Mouse (Mus musculus) ZHBTc4 (cell line): ENCODE results near the gene Rab2b.
"Not testable (repeated sequence)": the region's sequence is repeated elsewhere in the genome, so short reads cannot be mapped to it uniquely, and the experiment has no call there.

ENCODE experiments used
- DNase-seq: peaks from one replicate; pipeline ENCODE4 v3.0.0-alpha.2; 2011; ENCODE audit warnings: low read depth, low spot score

Rab2b gene

GRCm38 (mm10) chr14:52278932-52279746 is at the start of gene Rab2b, which contains the start of gene Tox4:
Gene Rab2b, minus strand, starts transcription at chr14:52279545.
Gene Tox4, plus strand, starts transcription at chr14:52279146.
- peak; percentile 99 for DNase-seq

DNA sequence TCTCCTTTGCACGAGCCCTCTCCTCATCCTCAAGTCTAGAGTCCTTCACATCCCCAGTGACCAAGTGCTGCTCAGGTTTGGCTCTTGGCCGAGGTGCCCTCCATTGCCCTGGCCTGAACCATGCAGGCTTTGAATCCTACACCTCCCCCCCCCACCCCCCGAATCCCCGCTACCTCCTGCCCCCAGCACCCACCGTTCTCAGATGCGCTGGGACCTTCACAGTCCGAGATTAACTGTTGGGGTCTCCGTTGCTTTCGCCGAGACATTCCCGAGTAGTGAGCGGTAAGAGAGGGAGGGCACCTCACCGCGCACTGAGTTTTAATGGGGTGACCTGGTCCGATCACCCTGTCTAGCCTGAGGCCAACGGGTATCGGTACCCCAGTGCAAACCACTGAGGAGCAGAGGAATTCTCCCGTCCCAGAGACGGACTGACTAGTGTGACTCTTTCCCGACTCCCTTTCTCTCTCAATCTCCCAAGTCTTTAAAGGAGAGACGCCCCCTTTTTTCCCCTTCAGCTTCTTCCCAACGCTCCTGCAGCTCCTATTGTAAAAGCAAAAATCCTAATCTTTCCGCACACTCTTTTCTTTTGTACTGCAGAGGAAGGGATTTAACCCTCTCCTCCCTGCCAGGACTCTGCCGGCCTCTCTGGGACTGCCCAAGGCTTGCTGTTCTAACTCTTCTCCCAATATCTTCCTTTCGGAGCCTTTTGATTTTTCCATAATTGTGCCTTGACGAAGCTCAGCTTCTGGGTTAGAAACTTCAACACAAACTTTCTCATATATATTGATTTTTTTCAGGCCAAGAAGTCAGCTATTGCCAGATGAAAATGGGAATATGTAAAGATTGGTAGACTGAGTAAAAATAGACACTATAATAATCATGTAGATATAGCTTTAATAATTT is 48.8 kb upstream of the Rab2b start, which contains the start of gene Sall2:
Gene Sall2 (minus strand): TSS at position 853 of the 903 bp plus-strand sequence.
- DNase-seq = no peak

DNA sequence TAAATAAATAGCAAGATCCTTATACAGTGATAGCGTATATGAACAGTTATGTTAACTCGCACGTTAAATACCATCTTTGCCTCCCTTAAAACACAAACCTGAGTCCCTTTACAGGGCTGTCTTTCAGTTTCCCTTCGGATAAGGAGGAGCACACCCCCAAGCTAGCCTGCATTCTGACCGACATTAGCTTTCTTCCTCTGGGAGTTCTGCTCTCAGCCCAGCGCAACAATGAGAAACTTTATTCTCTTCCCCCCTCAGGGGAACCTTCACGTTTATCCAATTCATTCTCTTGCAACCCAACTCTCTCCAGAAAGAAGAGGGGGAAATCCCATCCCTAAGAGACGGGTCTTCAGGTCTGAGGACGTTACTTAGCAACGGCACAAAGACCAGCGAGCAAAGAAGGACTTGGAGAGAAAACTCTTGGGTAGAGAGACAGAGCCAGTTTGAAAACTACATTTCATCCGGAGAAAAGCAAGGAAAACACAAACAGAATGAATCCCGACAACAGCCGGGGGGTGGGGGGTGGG is 48.1 kb upstream of the Rab2b start:
- DNase-seq = no peak

DNA sequence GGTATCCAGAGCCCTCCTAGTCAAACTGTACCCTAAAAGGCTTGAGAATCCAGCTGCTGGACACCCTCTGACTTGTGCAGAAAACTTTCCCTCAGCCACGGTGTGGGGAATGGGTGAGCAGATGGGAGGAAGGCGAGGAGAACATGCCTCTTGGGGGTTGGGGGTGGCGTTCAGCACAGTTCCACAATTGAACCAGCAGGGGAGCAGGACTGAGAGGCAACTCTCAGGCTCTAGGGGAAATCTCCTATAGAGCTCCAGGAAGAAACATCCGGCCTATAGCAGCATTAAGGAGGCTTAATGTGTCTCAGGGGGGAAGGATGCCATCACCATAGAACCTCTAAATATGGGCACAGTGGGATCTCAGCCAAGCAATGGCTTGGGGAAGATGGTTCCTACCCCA is 46.5 kb upstream of the Rab2b start:
- peak; percentile 72 for DNase-seq

DNA sequence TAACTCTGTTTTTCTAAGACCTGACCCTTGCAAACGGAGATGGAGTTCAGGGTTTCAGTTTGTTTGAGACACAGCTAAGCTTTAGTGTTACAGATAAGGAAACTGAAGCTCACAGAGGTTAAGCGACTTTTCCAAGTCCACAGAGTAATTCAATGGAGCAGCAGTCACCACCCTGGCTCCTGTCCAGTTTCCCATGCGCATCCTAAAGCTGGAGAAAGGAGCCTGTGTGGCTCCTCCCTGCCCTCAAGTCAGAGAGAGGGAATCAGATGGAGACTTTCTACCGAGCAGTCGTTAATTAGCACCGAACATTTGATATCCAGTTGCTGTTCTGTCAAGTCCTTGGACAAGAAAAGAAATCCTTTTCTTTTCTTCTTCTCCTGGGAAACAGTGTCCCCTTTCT is 40.0 kb upstream of the Rab2b start:
- no peak for DNase-seq

GRCm38 (mm10) chr14:52316441-52317225 is 37.3 kb upstream of the Rab2b start:
- DNase-seq = peak; percentile 56

- DNase-seq = peak; percentile 75
Observed at GRCm38 (mm10) chr14:52315792-52316440, 36.6 kb upstream of the Rab2b start.

DNA sequence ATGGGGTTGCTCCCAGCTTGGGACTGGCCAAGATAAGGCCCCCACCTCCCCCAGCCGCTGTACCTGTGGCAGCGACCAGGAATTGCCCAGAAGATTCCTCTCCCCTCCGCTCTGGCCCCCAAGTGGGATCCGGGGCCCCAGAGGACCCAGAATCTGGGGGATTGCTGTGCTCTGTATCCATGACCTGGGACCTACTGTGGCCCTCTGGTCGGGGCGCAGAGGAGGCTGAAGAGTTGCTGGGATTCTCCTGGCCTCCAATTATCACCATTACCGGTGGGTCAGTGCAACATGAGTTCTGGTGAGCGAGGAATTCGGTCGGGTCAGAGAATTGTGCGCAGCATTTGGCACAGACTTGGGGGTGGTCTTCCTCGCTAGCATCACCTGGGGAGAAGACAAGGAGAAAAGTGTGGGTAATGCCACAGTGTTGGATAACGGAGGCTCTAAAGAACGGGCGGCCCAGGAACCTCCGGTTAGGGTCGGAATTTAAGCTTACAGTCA is 36.0 kb upstream of the Rab2b start:
- no peak for DNase-seq

GRCm38 (mm10) chr14:52314808-52315150 is 35.4 kb upstream of the Rab2b start:
- DNase-seq = peak; percentile 38

DNA sequence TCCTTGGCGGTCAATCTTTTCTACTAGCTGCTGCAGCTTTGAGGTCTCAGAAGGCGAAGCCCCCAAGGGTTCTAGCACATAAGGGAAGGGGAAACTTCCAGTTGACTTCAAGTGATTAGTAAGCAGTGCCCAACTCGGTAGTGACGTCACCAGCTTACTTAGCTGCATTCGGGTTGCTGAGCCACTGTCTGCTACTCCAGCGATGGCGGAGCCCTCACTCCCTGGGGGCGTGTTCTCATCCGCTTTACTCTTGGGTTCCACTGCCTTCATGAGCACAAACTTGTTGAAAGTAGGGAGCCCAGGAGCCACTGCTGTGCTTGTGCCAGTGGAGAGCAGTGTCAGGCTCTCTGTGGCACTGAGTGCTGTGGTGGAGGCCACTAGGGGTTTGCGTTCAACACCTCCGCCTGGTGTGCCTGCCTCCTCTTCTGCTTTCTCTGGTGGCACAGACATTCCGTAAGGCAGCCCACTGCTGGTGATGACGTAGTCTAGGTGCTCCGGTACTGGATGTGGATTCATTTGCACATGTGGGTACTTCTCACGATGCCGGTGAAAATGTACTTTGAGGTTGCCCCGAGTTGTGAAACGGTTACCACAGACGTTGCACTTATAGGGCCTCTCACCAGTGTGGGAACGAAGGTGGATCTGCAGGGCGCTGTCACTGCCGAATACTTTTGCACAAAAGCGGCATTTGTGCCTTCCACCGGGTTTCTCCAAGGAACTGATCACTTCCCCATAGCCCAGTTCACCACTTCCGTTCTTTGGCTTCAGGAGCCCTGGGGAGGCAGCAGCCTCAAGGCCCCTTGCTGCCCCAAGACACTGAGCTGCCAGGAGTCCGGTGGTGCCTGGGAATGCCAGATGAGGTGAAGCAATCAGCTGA is 34.8 kb upstream of the Rab2b start:
- DNase-seq = peak; percentile 58

DNA sequence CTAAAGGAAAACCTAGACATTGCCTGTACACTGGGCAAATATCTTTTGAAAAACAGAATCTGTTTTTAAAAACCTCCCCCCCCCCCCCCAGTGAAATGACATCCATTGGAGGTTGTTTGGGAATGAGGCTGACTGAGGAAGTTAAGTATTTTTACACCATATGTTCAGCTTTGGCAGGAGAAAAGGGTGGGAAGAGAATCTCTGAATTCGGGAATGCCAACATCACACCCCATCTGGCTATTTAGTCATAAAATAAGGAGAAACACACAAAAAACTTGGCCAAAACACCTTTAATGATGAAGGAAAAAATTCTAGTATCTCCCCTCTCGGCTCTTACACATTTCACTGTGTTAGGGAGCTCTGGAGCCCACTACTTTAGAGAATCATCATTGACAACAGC is 31.6 kb upstream of the Rab2b start:
- DNase-seq = no peak

GRCm38 (mm10) chr14:52310343-52310742 is 31.0 kb upstream of the Rab2b start:
- DNase-seq = peak; percentile 59

DNA sequence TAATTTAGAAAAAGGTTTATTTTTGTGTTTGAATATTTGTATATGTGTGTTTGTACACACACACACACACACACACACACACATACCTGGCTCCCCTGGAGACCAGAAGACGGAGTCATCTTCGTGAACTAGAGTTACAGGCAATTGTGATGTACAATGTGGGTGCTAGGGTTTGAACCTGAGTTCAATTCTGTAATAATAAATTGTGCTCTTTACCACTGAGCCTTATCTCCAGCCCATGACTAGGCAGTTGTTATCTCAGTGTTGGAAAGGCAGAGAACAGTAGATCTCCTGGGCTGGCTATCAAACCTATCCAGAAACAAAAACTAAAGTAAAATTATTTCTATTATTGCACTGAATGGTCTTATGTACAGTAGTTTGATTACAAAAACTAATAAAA is 26.8 kb upstream of the Rab2b start:
- no peak for DNase-seq

DNA sequence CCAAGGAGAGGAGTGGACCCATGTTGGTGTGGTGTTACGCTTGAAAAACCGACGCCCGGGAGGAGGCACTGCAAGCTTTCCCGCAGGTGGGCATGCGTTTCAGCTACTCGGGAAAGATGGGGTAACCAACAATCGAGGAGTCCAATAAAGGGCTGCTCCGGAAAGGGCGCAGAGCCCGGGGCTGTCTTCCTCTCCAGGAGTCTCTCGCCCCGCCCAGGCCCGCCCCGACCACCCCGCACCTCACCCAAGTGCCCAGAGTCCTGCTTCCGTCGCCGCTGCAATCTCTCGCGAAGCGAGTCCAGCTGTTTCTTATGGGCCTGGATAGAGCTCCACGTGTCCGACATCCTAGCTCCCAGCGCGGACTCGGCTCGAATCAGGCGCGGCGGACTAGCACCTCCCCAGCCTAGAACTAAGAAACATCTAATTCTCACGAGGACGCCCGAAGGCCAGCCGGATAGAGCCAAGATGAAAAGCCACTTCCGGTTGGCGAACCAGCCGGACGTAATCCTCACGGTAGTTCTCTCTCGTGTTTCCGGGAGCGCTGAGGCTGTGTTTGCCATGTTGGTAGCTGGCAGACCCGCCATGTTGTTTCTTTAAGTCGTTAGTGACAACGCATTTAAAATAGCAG is 25.4 kb upstream of the Rab2b start, which contains the start of gene Mettl3:
Gene Mettl3 (minus strand): TSS at position 485 of the 628 bp plus-strand sequence.
- peak; percentile 96 for DNase-seq

- not testable (repeated sequence) for DNase-seq
Observed at GRCm38 (mm10) chr14:52303517-52303916, 24.2 kb upstream of the Rab2b start.

- DNase-seq = peak; percentile 30
Observed at GRCm38 (mm10) chr14:52295558-52296264, 16.4 kb upstream of the Rab2b start.

DNA sequence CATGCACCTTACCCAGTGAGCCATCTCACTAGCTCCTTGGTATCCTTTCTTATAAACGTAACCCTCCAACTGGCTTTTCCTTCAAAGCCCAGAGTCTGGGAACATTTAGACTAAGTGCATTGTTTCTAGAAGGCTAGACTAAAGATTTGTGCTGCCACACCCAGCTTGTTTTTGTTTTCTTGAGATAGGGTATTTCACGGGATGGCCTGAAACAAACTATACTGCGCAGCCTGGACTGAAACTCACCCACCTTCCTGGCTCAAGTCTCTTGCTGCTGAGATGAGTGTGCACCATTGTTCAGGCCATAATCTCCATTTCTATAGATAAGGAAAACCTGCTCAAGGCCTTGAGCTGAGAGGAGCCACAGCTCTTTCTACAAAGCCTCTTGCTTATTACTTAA is 4.8 kb upstream of the Rab2b start:
- peak; percentile 76 for DNase-seq

DNA sequence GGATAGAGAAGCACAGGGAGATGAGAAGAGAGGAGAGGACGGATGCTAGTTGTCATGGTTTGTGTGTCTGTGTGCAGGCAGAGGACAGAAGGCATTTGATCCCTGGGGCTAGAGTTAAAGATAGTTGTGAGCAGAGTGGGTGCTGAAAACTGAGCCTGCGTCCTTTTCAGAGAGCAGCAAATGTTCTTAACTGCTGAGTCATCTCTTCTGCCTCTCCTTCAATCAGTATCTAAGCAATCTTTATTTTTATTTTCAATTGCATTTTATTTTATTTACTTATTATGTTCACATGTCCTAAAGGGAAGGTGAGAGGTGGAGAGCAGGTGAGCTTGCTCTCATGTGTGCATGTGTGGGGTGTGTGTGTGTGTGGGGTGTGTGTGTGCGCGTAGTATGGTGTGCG is 4.3 kb upstream of the Rab2b start:
- no peak for DNase-seq

DNA sequence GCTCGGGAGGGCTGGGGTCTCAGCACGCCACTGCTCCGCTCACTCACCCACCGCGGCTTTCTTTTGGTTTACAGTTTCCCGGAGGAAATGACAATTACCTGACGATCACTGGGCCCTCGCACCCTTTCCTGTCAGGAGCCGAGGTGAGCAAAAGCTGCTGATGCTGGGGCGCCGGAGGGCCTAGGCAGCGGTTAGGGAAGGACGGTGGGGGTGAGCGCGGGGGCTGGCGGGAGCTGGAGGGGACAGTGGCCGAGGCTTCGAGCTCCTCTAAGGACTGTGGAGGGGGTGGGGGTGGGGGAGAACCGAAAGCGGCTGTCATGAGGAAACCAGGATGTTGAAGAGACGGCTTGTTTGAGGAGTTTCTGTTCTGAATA is 389 bp upstream of the Rab2b start:
- no peak for DNase-seq
